Mouse (Mus musculus): ENCODE measurements around the gene Spata7. TPM values are rescaled to one million over a fixed set of nuclear protein-coding genes. Genes with fewer than 3 reads are reported as not detected.
"Not testable (repeated sequence)": the region's sequence is repeated elsewhere in the genome, so short reads cannot be mapped to it uniquely, and the experiment has no call there.

The Spata7 gene
- 1.2 and 2.2 TPM in 2 replicates for total RNA-seq (2017)

GRCm38 (mm10) chr12:98627392-98628259, at the start of gene Spata7:
TSS of gene Spata7 (plus strand) at chr12:98628157.
- ATAC-seq (ENCODE audit: extremely low read depth, insufficient number of reproducible peaks, low FRiP score, poor library complexity, severe bottlenecking): peak; percentile 79

GRCm38 (mm10) chr12:98585302-98585701, 42.7 kb upstream of the Spata7 start:
- peak; percentile 36; the same call in 1 of the 2 replicates for ATAC-seq (ENCODE audit: extremely low read depth, insufficient number of reproducible peaks, low FRiP score, poor library complexity, severe bottlenecking)

GRCm38 (mm10) chr12:98588573-98588972, 39.4 kb upstream of the Spata7 start:
- ATAC-seq (ENCODE audit: extremely low read depth, insufficient number of reproducible peaks, low FRiP score, poor library complexity, severe bottlenecking): no peak

GRCm38 (mm10) chr12:98591016-98591415, 36.9 kb upstream of the Spata7 start:
- ATAC-seq (ENCODE audit: extremely low read depth, insufficient number of reproducible peaks, low FRiP score, poor library complexity, severe bottlenecking): no peak

GRCm38 (mm10) chr12:98600861-98601260, 27.1 kb upstream of the Spata7 start:
- ATAC-seq (ENCODE audit: extremely low read depth, insufficient number of reproducible peaks, low FRiP score, poor library complexity, severe bottlenecking): no peak

- no peak for ATAC-seq (ENCODE audit: extremely low read depth, insufficient number of reproducible peaks, low FRiP score, poor library complexity, severe bottlenecking)
Observed at GRCm38 (mm10) chr12:98602114-98602513, 25.8 kb upstream of the Spata7 start.

GRCm38 (mm10) chr12:98605264-98605663, 22.7 kb upstream of the Spata7 start:
- ATAC-seq (ENCODE audit: extremely low read depth, insufficient number of reproducible peaks, low FRiP score, poor library complexity, severe bottlenecking): no peak

GRCm38 (mm10) chr12:98606595-98607290, 21.2 kb upstream of the Spata7 start:
- peak; percentile 66; the same call in 1 of the 2 replicates for ATAC-seq (ENCODE audit: extremely low read depth, insufficient number of reproducible peaks, low FRiP score, poor library complexity, severe bottlenecking)

- no peak for ATAC-seq (ENCODE audit: extremely low read depth, insufficient number of reproducible peaks, low FRiP score, poor library complexity, severe bottlenecking)
Observed at GRCm38 (mm10) chr12:98610341-98610740, 17.6 kb upstream of the Spata7 start.

GRCm38 (mm10) chr12:98614910-98615508, 12.9 kb upstream of the Spata7 start:
- no peak for ATAC-seq (ENCODE audit: extremely low read depth, insufficient number of reproducible peaks, low FRiP score, poor library complexity, severe bottlenecking)

GRCm38 (mm10) chr12:98615746-98616145, 12.2 kb upstream of the Spata7 start:
- ATAC-seq (ENCODE audit: extremely low read depth, insufficient number of reproducible peaks, low FRiP score, poor library complexity, severe bottlenecking): peak; percentile 60; the same call in 1 of the 2 replicates

- no peak for ATAC-seq (ENCODE audit: extremely low read depth, insufficient number of reproducible peaks, low FRiP score, poor library complexity, severe bottlenecking)
Observed at GRCm38 (mm10) chr12:98619496-98619895, 8.5 kb upstream of the Spata7 start.

GRCm38 (mm10) chr12:98620922-98621321, 7.0 kb upstream of the Spata7 start:
- ATAC-seq (ENCODE audit: extremely low read depth, insufficient number of reproducible peaks, low FRiP score, poor library complexity, severe bottlenecking): not testable (repeated sequence)

- not testable (repeated sequence) for ATAC-seq (ENCODE audit: extremely low read depth, insufficient number of reproducible peaks, low FRiP score, poor library complexity, severe bottlenecking)
Observed at GRCm38 (mm10) chr12:98623266-98623665, 4.7 kb upstream of the Spata7 start.

GRCm38 (mm10) chr12:98628260-98628970, 458 bp downstream of the Spata7 start:
- ATAC-seq (ENCODE audit: extremely low read depth, insufficient number of reproducible peaks, low FRiP score, poor library complexity, severe bottlenecking): peak; percentile 40; the same call in 1 of the 2 replicates

GRCm38 (mm10) chr12:98644852-98645251, 16.9 kb downstream of the Spata7 start:
- ATAC-seq (ENCODE audit: extremely low read depth, insufficient number of reproducible peaks, low FRiP score, poor library complexity, severe bottlenecking): no peak

GRCm38 (mm10) chr12:98656873-98657272, 28.9 kb downstream of the Spata7 start:
- no peak for ATAC-seq (ENCODE audit: extremely low read depth, insufficient number of reproducible peaks, low FRiP score, poor library complexity, severe bottlenecking)

- ATAC-seq (ENCODE audit: extremely low read depth, insufficient number of reproducible peaks, low FRiP score, poor library complexity, severe bottlenecking): no peak
Observed at GRCm38 (mm10) chr12:98662617-98663016, 34.7 kb downstream of the Spata7 start.

Measured in neutrophil, adult 5-6 weeks (primary cell).